Mouse (Mus musculus) CD4-positive, CD25-positive, alpha-beta regulatory T cell, adult 2 months (primary cell): ENCODE measurements around the gene Ccdc184.

Source experiments
- DNase-seq: peaks from one replicate; pipeline ENCODE4 v3.0.0-alpha.2; 2012; ENCODE audit warnings: low read depth, low spot score

The Ccdc184 gene

GRCm38 (mm10) chr15:98155272-98155671, 11.7 kb upstream of the Ccdc184 start:
- DNase-seq, result no peak

DNA sequence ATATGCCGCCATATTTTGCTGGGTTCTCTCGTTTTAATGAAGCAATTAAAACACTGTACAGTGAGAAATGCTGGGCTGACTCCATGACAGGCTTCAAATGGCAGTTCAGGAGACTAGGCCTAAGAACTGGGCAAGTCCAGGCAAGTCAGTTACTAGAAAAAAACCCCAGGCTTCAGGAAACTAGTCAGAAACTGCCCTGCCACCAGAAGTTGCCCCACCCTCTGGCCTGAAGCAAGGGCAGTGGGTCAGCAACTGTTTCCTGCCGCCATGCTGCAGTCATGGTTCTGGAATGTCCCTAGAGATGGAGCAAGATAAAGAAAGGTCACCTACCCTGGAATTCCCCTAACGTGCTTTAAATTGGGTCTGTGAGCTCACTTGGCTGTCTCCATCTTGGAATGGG, 11.0 kb upstream of the Ccdc184 start:
- DNase-seq, result no peak

GRCm38 (mm10) chr15:98157253-98157652, 9.7 kb upstream of the Ccdc184 start:
- no peak for DNase-seq

- no peak for DNase-seq
Measured at GRCm38 (mm10) chr15:98161026-98161805, 5.7 kb upstream of the Ccdc184 start.

GRCm38 (mm10) chr15:98162561-98162960, 4.4 kb upstream of the Ccdc184 start:
- DNase-seq, result no peak

DNA sequence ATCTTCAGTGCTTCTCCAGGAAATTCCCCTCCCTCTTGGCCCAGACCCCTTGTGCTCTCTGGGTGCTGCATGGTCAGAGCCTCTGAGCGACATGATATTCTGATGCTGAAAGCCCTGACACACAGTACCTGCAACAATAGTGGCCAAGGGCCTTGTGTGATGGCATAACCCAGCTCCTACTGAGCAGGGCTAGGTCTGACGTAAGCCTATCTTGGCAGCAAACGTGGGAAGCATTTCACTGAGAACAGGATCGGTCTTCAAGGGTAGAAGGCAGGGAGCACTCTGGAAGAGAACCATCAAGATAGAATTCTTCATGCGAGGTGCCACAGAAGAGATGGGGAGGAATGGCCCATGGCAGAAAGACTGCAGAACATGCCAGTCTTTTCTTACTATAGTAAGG, 1.4 kb upstream of the Ccdc184 start, which contains the start of gene Asb8:
Gene Asb8 (minus strand): TSS at position 101 of the 400 bp plus-strand sequence.
- DNase-seq, result no peak

DNA sequence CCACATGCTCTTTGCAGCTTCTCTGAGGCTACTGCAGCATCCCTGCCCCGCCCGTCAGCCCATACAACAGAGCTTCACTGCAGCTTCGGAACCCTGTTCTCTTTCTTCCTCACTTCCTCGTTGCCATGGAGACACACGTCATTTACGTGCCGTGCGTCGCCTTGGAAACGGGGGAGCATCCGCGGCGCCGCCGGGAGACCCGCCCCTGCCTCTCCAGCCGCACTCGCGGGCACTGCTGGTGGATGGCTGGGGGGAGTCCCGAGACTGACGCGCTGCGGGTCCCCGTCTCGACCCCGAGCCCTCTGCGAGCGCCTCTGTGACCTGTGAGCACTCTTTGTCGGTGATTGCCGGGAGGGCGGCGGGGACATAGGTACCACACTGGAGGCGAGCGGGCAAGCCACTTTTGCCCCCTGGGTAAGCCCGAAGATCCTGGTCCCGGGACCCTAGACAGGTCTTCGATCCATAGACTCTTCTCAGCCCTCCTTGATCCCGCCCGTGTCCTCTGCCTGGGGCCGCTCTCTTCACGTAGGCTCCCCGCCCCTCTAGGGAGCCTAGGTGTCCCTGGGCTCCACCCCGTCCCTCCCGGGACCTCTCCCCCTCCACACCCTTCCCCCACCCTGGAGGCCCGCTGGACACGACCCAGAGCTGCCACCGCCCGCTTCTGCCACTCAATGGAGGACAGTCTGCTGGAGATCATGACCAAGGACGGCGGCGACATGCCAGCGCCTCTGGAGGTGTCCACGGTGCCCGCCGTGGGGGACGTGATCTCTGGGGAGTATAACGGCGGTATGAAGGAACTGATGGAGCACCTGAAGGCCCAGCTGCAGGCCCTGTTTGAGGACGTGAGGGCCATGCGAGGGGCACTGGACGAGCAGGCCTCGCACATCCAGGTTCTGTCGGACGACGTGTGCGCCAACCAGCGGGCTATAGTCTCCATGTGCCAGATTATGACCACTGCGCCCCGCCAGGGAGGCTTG, 975 bp downstream of the Ccdc184 start:
- DNase-seq, result peak; percentile 94

DNA sequence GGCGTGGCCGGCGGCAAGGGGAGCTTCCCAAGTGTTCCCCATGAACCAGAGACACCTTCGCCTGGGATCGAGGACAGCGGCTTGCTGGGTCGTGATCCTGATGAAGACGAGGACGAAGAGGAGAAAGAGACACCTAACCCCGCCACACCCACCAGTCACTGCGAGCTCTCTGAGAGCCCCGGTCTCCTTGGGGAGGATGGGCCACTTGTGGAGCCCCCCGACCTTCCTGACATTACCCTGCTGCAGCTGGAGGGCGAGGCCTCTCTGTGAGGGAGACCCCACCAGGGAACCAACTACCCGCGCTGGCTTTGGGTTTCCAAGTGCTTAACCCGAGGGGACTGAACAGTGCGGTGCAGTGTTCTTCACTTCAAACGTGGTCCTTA, 1.7 kb downstream of the Ccdc184 start:
- DNase-seq, result no peak

DNA sequence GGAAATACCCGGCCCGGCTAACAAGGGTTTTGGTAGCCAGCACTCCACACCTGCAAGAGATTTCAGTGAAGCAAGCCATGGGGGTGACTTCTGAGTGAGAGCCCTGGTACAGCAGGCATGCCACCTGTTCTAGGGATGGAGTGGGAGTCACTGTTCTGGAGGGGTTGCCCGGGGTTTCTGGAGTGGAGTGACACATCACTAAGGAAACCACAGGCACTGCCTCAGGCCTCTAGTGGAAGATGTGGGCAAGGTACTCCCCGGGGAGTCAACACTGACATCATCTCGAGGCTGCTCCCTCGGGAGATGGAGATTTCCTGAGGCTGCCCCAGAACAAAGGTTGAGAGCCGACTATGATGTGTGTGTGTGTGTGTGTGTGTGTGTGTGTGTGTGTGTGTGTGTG, 3.4 kb downstream of the Ccdc184 start:
- peak; percentile 12 for DNase-seq

DNA sequence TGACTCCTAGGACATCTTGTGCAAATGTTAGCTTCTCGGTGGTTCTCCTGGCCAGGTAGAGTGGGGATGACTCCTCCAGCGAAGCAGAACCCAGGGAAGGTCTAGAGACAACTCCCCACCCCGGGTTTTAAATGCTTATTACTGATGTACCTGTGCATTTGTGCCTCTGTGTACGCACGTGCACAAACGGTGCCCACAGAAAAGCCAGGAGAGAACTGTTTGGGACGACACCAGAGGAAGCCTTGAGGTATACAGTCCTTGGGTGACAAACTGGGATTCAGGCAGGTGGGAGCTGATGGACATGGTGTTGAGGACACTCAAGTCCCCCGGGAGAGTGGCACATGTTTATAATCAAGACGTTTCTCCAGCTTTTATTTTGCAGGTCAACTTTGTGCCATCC, 4.0 kb downstream of the Ccdc184 start:
- no peak for DNase-seq

DNA sequence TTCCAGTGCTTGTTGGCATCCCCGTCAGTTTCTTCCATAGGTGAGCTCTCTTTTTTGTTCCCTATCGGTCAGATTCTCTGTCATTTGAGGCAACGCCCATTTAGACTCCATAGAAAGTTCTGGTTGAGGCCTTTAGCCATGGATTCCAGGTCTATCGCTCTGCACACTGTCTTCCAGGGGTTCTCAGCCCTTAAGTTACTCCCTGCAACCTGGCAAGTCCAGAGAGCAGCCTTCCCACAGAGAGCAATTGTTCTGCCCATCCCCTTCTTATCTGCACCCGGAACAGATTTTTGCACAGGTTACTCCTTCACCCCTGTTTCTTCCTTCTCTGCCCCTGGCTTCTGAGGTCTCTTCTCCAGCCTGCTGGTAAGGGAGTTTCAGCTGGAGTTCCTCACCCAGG, 5.2 kb downstream of the Ccdc184 start:
- DNase-seq, result no peak

DNA sequence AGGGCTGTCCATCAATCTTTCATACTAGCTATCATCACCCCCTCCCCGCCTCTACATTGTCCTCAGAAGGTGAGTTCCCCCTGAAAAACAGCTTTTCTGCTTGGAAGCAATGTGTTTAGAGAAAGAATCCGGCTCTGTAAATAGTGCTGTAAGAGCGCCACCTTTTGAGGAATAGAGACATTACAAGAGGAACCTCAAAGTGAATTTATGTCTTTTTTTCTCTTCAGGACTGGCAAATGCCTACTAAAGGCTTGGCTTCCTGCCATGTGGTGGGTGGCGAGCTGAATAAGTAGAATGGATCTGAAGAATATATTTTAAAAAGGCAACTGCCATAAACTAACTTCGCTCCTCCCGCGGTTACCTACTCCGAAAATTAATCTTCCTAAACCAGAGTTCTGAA, 6.9 kb downstream of the Ccdc184 start:
- DNase-seq, result peak; percentile 66

- DNase-seq, result no peak
Measured at GRCm38 (mm10) chr15:98177320-98177719, 10.4 kb downstream of the Ccdc184 start.

DNA sequence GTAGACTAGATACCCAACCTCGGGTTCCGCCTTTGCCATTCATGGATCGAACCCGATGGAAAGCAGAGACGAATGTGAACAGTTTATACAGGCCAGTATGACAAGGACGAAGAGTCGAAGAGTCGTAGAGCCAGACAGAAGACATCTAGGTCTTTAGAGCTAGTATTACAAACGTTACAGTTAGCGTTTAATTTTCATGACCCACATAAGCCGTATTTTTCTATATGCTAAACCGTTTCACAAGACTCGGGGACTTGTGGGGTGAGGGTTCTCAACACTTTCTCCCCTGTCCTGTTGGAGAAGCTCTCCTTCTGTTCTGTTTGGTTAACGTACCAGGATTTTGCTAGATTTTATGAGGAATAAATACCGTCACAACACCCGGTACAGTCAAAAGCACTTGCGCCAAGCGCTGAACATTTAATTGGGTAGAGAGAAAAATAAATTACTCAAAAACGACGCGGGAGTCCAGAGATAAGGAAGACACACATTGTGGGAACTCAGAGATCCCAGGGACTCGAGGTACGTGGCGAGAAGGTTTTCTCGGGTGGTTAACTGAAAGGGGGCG, 13.7 kb downstream of the Ccdc184 start:
- DNase-seq, result no peak

DNA sequence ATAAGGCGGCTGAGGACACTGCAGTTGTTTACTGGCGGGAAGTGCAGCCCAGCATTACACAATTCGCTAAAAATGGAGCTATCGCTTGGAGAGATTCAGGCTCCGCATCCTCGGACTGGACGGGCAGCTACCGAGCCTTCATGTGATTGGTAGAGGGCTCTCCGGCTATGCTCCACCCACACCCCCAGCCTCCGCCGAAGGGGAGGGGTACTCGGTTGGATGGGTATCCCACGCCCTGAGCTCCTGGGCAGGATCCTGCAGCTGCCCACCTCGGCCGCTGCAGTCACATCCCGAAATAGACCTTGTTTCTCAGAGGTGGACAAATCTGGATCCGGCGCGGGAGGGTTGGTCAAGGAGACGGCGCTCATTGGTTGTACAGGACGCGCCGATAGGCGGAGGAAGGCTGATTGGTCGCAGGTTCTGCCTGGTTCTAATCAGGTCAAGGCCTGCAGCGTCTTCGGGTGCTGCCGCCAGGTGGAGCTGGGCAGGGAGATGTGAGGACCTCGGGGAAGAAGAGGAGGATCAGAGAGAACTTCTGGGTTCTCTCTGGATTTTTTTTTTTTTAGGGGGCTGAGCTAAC, 14.3 kb downstream of the Ccdc184 start:
- peak; percentile 87 for DNase-seq

DNA sequence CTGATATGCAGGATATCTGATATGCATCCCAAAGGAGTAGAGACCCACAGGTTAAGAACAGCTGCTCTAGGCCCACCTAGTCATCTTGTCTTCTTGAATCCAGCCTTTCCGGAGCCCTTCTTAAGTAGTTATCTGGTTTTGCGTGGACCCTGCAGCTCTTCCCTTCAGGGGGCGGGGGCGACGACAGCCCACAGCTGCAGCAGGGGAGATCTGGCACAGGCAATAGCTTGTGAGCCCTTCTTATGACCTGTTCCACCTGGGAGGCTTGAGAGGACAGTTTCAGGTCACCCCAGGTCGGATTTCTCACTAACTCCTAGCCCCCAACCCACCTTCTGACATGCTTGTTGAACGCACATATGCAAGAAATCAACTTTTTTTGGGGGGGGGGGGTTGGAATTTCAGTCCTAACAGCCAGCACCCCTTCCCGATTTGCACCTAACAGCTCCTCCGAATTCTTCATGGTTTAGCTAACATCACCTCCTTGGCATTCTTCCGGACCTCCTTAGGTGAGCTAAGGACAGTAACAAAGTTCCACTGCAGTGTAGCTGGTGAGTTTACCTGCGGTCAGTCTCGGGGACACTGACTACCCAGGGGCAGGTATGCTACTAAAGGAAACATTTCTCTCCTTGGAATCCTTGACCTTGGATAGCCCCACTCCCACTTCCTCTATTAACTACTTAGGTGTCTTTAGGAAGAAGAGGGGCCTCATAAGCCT, 15.1 kb downstream of the Ccdc184 start:
- DNase-seq, result no peak

- DNase-seq, result no peak
Measured at GRCm38 (mm10) chr15:98184456-98184855, 17.5 kb downstream of the Ccdc184 start.

GRCm38 (mm10) chr15:98195442-98195841, 28.5 kb downstream of the Ccdc184 start, which contains the start of gene Olfr288:
Gene Olfr288, minus strand, starts transcription at chr15:98195542.
- DNase-seq, result no peak

DNA sequence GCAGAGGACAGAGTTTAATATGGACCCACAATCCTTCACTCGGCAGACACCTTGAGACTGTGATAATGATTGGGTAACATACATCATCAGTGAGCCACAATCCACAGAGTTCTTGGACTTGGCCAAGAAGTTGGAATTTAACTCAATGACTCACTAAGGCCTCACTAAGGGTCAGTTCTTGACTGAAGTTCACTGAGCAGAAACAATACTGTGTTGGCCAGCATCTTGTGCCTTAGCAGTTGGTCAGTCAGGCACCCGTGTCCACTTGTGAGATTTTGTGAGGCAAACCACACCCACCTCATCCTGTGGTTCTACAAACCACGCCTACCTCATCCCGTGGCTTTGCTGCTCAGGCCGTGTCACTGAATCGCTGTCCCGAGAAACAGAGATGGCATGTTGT, 42.7 kb downstream of the Ccdc184 start:
- DNase-seq, result no peak

DNA sequence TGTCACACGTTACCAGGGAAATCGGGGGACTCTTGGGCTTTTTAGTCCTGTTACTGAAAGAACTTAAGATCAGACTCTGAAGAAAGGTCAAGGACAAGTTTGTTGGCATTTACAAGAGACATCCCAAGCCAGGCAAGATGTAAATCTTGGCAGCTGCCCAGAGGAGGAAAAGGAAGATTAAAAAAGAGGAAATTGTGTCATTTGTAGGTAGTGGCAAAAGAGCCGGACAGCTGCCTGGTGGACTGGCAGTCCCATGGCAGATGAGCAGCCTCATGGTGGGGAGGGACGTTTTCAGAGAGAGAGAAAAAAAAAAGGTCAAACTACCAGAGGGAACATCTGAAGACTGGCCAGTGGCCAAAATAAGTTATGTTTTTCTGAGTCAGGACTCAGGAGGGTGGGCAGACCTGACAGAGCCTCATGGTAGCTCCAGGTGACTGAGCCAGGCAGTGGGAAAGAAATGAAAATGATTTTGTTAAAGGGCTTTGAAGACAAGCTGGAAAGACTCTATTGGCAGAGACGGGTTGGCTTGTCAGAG, 46.4 kb downstream of the Ccdc184 start:
- DNase-seq, result no peak

DNA sequence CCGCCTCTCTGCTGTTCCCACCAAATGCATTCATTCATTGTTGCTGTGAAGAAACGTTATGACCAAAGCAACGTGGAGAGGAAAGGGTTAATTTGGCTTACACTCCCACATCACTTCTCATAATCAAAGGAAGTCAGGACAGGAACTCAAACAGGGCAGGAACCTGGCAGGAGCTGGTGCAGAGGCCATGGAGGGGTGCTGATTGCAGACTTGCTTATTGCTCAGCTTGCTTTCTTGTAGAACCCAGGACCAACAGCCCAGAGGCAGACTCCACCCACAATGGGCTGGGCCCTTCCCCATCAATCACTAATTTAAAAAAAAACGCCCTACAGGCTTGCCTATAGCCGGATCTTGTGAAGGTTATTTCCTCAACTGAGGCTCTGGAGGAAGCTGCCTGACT, 47.2 kb downstream of the Ccdc184 start:
- no peak for DNase-seq
